In the genomic region with DNA sequence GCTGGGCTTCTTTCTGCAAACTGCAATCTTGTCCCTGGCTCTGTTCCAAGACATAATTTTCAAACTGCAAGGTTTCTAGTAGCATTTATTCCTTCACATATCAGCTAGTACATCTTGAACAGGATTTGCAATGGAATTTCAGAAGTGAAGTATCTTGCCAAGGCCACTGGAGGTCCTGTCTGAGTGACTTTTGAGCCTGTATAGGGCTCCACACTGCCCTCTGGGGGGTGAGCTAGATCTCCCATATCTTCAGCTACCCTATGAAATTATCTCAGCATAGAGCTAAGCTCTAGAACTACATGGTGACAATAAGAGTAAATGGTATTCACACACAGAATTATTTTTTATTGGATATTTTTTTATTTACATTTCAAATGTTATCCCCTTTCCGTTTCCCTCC, we compare ENCODE assay signal across 9 mouse cellular contexts. TPM values are rescaled to one million over a fixed set of nuclear protein-coding genes. Genes with fewer than 3 reads are reported as not detected.
DNase-seq lines count a peak whose midpoint lies in the region; ATAC-seq and TF ChIP-seq lines count a peak whose summit lies in the region.
"Had no signal": no experiment of that assay in that cellular context is flagged by ENCODE, and none has a peak within 500 bp of the region (broad histone marks: within the 10 kb centered on the region; RNA-seq: fewer than 3 reads in every experiment).

No protein-coding gene starts in this region.

- no peak overlapping the region for H3K4me3 ChIP-seq in gastrocnemius, adult 2 months
- H3K4me3 ChIP-seq in cortical plate, adult 2 months (ENCODE audit: insufficient read depth, low read length), result no peak overlapping the region
- H3K4me3 ChIP-seq in midbrain, embryonic 15.5 days, result no peak overlapping the region

- H3K27me3 ChIP-seq in midbrain, embryonic 15.5 days (replicated peaks), result no peaks in the 10 kb centered on the region

- ATAC-seq in midbrain, embryonic 15.5 days (replicated peaks), result no peak

- peak; percentile 27; the same call in 1 of the 2 replicates for TF ChIP-seq CTCF in gastrocnemius, adult 2 months (IDR thresholded peaks at IDR 0.05)
- 0 out of 2 replicates have a peak, but pooled peaks have one; percentile 22 for TF ChIP-seq CTCF in cortical plate, adult 2 months (IDR thresholded peaks at IDR 0.05; ENCODE audit: extremely low read depth, insufficient read depth, low read length)

- H3K27ac ChIP-seq in gastrocnemius, adult 2 months, result no peak overlapping the region
- no peak overlapping the region for H3K27ac ChIP-seq in cortical plate, adult 2 months (ENCODE audit: insufficient read depth, low read length)
- H3K27ac ChIP-seq in midbrain, embryonic 15.5 days, result no peak overlapping the region
- H3K27ac ChIP-seq: macrophage had no signal

- 85% methylated on average over 1 of the region's 1 CpGs for WGBS in midbrain, embryonic 15.5 days

- H3K9me3 ChIP-seq in midbrain, embryonic 15.5 days, result no peaks in the 10 kb centered on the region

- H3K4me1 ChIP-seq in cortical plate, adult 2 months (ENCODE audit: control insufficient read depth, insufficient read depth, low read length), result no peaks in the 10 kb centered on the region
- no peaks in the 10 kb centered on the region for H3K4me1 ChIP-seq in midbrain, embryonic 15.5 days

- peak; percentile 24 for DNase-seq in gastrocnemius, adult 2 months
- DNase-seq in gastrocnemius, adult 8-10 months (ENCODE audit: low spot score in 2 of 2), result no peak
- peak; percentile 73 to 77 for DNase-seq in B cell, adult 2 months
- DNase-seq in lung, postnatal 14 days, result peak; percentile 49
- DNase-seq in thymus, postnatal 10 days (ENCODE audit: low spot score in 2 of 2), result peak; percentile 25 to 69
- no peak for DNase-seq in left cerebral cortex, postnatal 25 days (ENCODE audit: low spot score in 2 of 2)

- TF ChIP-seq POLR2A in cortical plate, adult 2 months (IDR thresholded peaks at IDR 0.05; ENCODE audit: extremely low read depth, insufficient read depth, low read length), result no peak

- intact Hi-C loops in gastrocnemius, adult 2 months (cut with DNase I), result no loop called here
- intact Hi-C loops in left cerebral cortex, postnatal 25 days (cut with DNase I), result no loop called here

- no peak overlapping the region for H3K4me2 ChIP-seq in midbrain, embryonic 15.5 days

- H3K9ac ChIP-seq in midbrain, embryonic 15.5 days, result no peak overlapping the region

- no peaks in the 10 kb centered on the region for H3K36me3 ChIP-seq in midbrain, embryonic 15.5 days (replicated peaks)

RNA-seq across cellular contexts. Expression of a gene that starts 2.9 kb away (rescaled TPM):
- total RNA-seq in gastrocnemius, adult 2 months (2021), result under 1 TPM; 0.11 to 0.77 TPM
- under 1 TPM in 1 of 4 experiments, not detected in 3; 0.03 TPM for total RNA-seq in gastrocnemius, adult 8-10 months (2022)
- polyA plus RNA-seq in cortical plate, adult 2 months (2012; rRNA removed), result 4.1 and 5.6 TPM in 2 replicates
- 0.79 and 1.3 TPM in 2 replicates for polyA plus RNA-seq in midbrain, embryonic 15.5 days (2015; fragmentation: Nextera tagmentation; extraction: Ambion mirVana)
- 1 to 10 TPM; 7.5 to 9.1 TPM for total RNA-seq in left cerebral cortex, postnatal 25 days (2021)

RNA-seq across cellular contexts. Expression of a gene that starts 16.7 kb away (rescaled TPM):
- under 1 TPM; 0.47 to 0.51 TPM for total RNA-seq in gastrocnemius, adult 2 months (2021)
- under 1 TPM; 0.22 to 0.65 (median 0.43) TPM for total RNA-seq in gastrocnemius, adult 8-10 months (2022)
- polyA plus RNA-seq in cortical plate, adult 2 months (2012; rRNA removed), result 0.15 and 0.19 TPM in 2 replicates
- 0.26 and 0.32 TPM in 2 replicates for polyA plus RNA-seq in midbrain, embryonic 15.5 days (2015; fragmentation: Nextera tagmentation; extraction: Ambion mirVana)
- under 1 TPM; 0.14 to 0.21 TPM for total RNA-seq in left cerebral cortex, postnatal 25 days (2021)

Comparison
In these comparisons a context has a peak if more than half of its experiments do, and no peak if none do; other contexts are left out.
1. DNase-seq: peak in gastrocnemius, adult 2 months (single experiment), B cell, adult 2 months (2 of 2), lung, postnatal 14 days (single experiment) and thymus, postnatal 10 days (2 of 2); none in gastrocnemius, adult 8-10 months (0 of 2) and left cerebral cortex, postnatal 25 days (0 of 2).
2. RNA of a gene that starts 2.9 kb away (total RNA-seq): 7.5 to 9.1 TPM in left cerebral cortex, postnatal 25 days; 0.11 to 0.77 TPM in gastrocnemius, adult 2 months and 0.03 TPM in gastrocnemius, adult 8-10 months; every median in the first group is over 4 times any median in the second.